Mouse (Mus musculus): ENCODE results near the gene Gm26741.
"Not testable (repeated sequence)": the region's sequence is repeated elsewhere in the genome, so short reads cannot be mapped to it uniquely, and the experiment has no call there.

The Gm26741 gene

GRCm38 (mm10) chr10:52358467-52358866 is at the start of gene Gm26741:
Gene Gm26741, plus strand, starts transcription at chr10:52358767.
- DNase-seq = no peak

- DNase-seq = no peak
These were observed 49.4 kb upstream of the Gm26741 start for GRCm38 (mm10) chr10:52309196-52309595.

GRCm38 (mm10) chr10:52319506-52320286 is 38.9 kb upstream of the Gm26741 start:
- no peak for DNase-seq

GRCm38 (mm10) chr10:52321918-52322317 is 36.6 kb upstream of the Gm26741 start:
- DNase-seq = no peak

GRCm38 (mm10) chr10:52331007-52331406 is 27.6 kb upstream of the Gm26741 start:
- DNase-seq = peak; percentile 8

GRCm38 (mm10) chr10:52343324-52343723 is 15.2 kb upstream of the Gm26741 start:
- DNase-seq = not testable (repeated sequence)

GRCm38 (mm10) chr10:52353184-52353583 is 5.4 kb upstream of the Gm26741 start:
- DNase-seq = no peak

GRCm38 (mm10) chr10:52360241-52360735 is 1.7 kb downstream of the Gm26741 start:
- no peak for DNase-seq

- no peak for DNase-seq
These were observed 2.5 kb downstream of the Gm26741 start for GRCm38 (mm10) chr10:52360862-52361609.

- DNase-seq = no peak
These were observed 9.8 kb downstream of the Gm26741 start for GRCm38 (mm10) chr10:52368376-52368775.

GRCm38 (mm10) chr10:52373834-52374233 is 15.3 kb downstream of the Gm26741 start:
- DNase-seq = no peak

GRCm38 (mm10) chr10:52374651-52375050 is 16.1 kb downstream of the Gm26741 start:
- DNase-seq = no peak

- no peak for DNase-seq
These were observed 17.9 kb downstream of the Gm26741 start for GRCm38 (mm10) chr10:52376422-52376821.

GRCm38 (mm10) chr10:52377813-52378212 is 19.2 kb downstream of the Gm26741 start:
- no peak for DNase-seq

GRCm38 (mm10) chr10:52381321-52381801 is 22.8 kb downstream of the Gm26741 start:
- DNase-seq = peak; percentile 30

GRCm38 (mm10) chr10:52381845-52382591 is 23.5 kb downstream of the Gm26741 start, which contains the start of gene Gopc:
Gene Gopc, minus strand, starts transcription at chr10:52382124.
- peak; percentile 97 for DNase-seq

GRCm38 (mm10) chr10:52383022-52383421 is 24.5 kb downstream of the Gm26741 start:
- no peak for DNase-seq

GRCm38 (mm10) chr10:52383522-52383921 is 25.0 kb downstream of the Gm26741 start:
- DNase-seq = no peak

- peak; percentile 38 for DNase-seq
These were observed 26.4 kb downstream of the Gm26741 start for GRCm38 (mm10) chr10:52384823-52385610.

- no peak for DNase-seq
These were observed 28.6 kb downstream of the Gm26741 start for GRCm38 (mm10) chr10:52387192-52387591.

GRCm38 (mm10) chr10:52388922-52389430 is 30.4 kb downstream of the Gm26741 start, which contains the start of gene Nepn:
Gene Nepn, plus strand, starts transcription at chr10:52388972.
- no peak for DNase-seq

GRCm38 (mm10) chr10:52389438-52389837 is 30.9 kb downstream of the Gm26741 start:
- no peak for DNase-seq

Data from thymus, postnatal 25 days (tissue).